Mouse (Mus musculus): Measurements from ENCODE around the gene Troap. TPM values are rescaled to one million over a fixed set of nuclear protein-coding genes. Genes with fewer than 3 reads are reported as not detected.

Gene Troap
- total RNA-seq, 2 experiments from 2014 or later, result 0.32 TPM; not detected in 1

- no peak for DNase-seq (ENCODE audit: low spot score in 2 of 2)
- intact Hi-C loops (cut with DNase I), result loop anchor here (5.0 to 10.0 kb wide), 2 partner anchors 114 to 182 kb away; no protein-coding TSS in a partner anchor
Measured at GRCm38 (mm10) chr15:99082840-99083239, 8.5 kb downstream of the Troap start.

- intact Hi-C loops (cut with DNase I), result loop anchor here (5.0 to 10.0 kb wide), 2 partner anchors 114 to 182 kb away; no protein-coding TSS in a partner anchor
- DNase-seq (ENCODE audit: low spot score in 2 of 2), result peak in 1 of 2 experiments; percentile 32
Measured at GRCm38 (mm10) chr15:99083258-99083657, 8.9 kb downstream of the Troap start.

GRCm38 (mm10) chr15:99083867-99084557 lies 9.6 kb downstream of the Troap start:
- no peak for DNase-seq (ENCODE audit: low spot score in 2 of 2)
- intact Hi-C loops (cut with DNase I), result loop anchor here (5.0 to 10.0 kb wide), 2 partner anchors 113 to 181 kb away; no protein-coding TSS in a partner anchor

- intact Hi-C loops (cut with DNase I), result loop anchor here (5.0 to 10.0 kb wide), 3 partner anchors 37 to 180 kb away; no protein-coding TSS in a partner anchor
Measured at GRCm38 (mm10) chr15:99084618-99085017, 10.2 kb downstream of the Troap start.

GRCm38 (mm10) chr15:99085997-99086396 lies 11.6 kb downstream of the Troap start:
- no peak for DNase-seq (ENCODE audit: low spot score in 2 of 2)
- intact Hi-C loops (cut with DNase I), result loop anchor here (5.0 to 10.0 kb wide), 2 partner anchors 39 to 179 kb away; no protein-coding TSS in a partner anchor

More at GRCm38 (mm10) chr15:99084618-99085017, 10.2 kb downstream of the Troap start:
- DNase-seq (ENCODE audit: low spot score in 2 of 2), result no peak

GRCm38 (mm10) chr15:99087253-99088075 lies 13.1 kb downstream of the Troap start, which contains the start of gene C1ql4:
Gene C1ql4, minus strand, starts transcription at chr15:99087817.
- intact Hi-C loops (cut with DNase I), result loop anchor here (5.0 to 10.0 kb wide), 2 partner anchors 40 to 177 kb away; no protein-coding TSS in a partner anchor
- no peak for DNase-seq (ENCODE audit: low spot score in 2 of 2)

- intact Hi-C loops (cut with DNase I), result loop anchor here (5.0 to 10.0 kb wide), 2 partner anchors 41 to 177 kb away; no protein-coding TSS in a partner anchor
- peak; percentile 37 to 39 for DNase-seq (ENCODE audit: low spot score in 2 of 2)
Measured at GRCm38 (mm10) chr15:99088292-99088691, 13.9 kb downstream of the Troap start.

- DNase-seq (ENCODE audit: low spot score in 2 of 2), result no peak
- intact Hi-C loops (cut with DNase I), result loop anchor here (5.0 to 10.0 kb wide), 2 partner anchors 42 to 176 kb away; no protein-coding TSS in a partner anchor
Measured at GRCm38 (mm10) chr15:99089069-99089468, 14.7 kb downstream of the Troap start.

- intact Hi-C loops (cut with DNase I), result no loop called here
- no peak for DNase-seq (ENCODE audit: low spot score in 2 of 2)
Measured at GRCm38 (mm10) chr15:99092870-99093269, 18.5 kb downstream of the Troap start, which contains the start of gene Dnajc22. Gene Dnajc22, plus strand, starts transcription at chr15:99093170.

GRCm38 (mm10) chr15:99093291-99094258 lies 19.2 kb downstream of the Troap start:
- intact Hi-C loops (cut with DNase I), result no loop called here
- DNase-seq (ENCODE audit: low spot score in 2 of 2), result peak in 1 of 2 experiments; percentile 18

- DNase-seq (ENCODE audit: low spot score in 2 of 2), result no peak
- intact Hi-C loops (cut with DNase I), result no loop called here
Measured at GRCm38 (mm10) chr15:99094631-99095270, 20.4 kb downstream of the Troap start.

GRCm38 (mm10) chr15:99095356-99095755 lies 21.0 kb downstream of the Troap start:
- DNase-seq (ENCODE audit: low spot score in 2 of 2), result no peak
- intact Hi-C loops (cut with DNase I), result no loop called here

- intact Hi-C loops (cut with DNase I), result no loop called here
Measured at GRCm38 (mm10) chr15:99096061-99096793, 21.9 kb downstream of the Troap start.

GRCm38 (mm10) chr15:99096831-99097500 lies 22.6 kb downstream of the Troap start:
- intact Hi-C loops (cut with DNase I), result no loop called here

More at GRCm38 (mm10) chr15:99096061-99096793, 21.9 kb downstream of the Troap start:
- no peak for DNase-seq (ENCODE audit: low spot score in 2 of 2)

GRCm38 (mm10) chr15:99097840-99098492 lies 23.6 kb downstream of the Troap start:
- no peak for DNase-seq (ENCODE audit: low spot score in 2 of 2)
- intact Hi-C loops (cut with DNase I), result no loop called here

More at GRCm38 (mm10) chr15:99096831-99097500, 22.6 kb downstream of the Troap start:
- no peak for DNase-seq (ENCODE audit: low spot score in 2 of 2)

- no peak for DNase-seq (ENCODE audit: low spot score in 2 of 2)
- intact Hi-C loops (cut with DNase I), result no loop called here
Measured at GRCm38 (mm10) chr15:99098493-99098861, 24.1 kb downstream of the Troap start.
